Mouse (Mus musculus) ES-E14 (cell line): ENCODE results near the gene Vapa. TPM values are rescaled to one million over a fixed set of nuclear protein-coding genes. Genes with fewer than 3 reads are reported as not detected.

Experiments used
- DNase-seq: peaks from one replicate; pipeline ENCODE4 v3.0.0-alpha.2; 2013; ENCODE audit warnings: low read depth, low spot score
- H3K27ac ChIP-seq: 2 replicates; pipeline ENCODE4 v1.5.1; 2012; ENCODE audit warnings: low read depth, mild to moderate bottlenecking, low read length, moderate library complexity, mixed read lengths; ENCODE audit not compliant: poor library complexity, insufficient read depth, severe bottlenecking
- H3K36me3 ChIP-seq: 2 replicates; pipeline ENCODE4 v1.6.1; 2012; ENCODE audit warnings: mild to moderate bottlenecking, low read length, moderate library complexity, mixed read lengths; ENCODE audit not compliant: control insufficient read depth, poor library complexity, insufficient read depth, severe bottlenecking
- H3K4me1 ChIP-seq, 2 experiments: fragments of 150-350 bp in 1 of 2; sonication (generic) in 1 of 2; 2 replicates each; pipeline ENCODE4 v1.6.1; 2012; ENCODE audit warnings: low read length in 2 of 2, mild to moderate bottlenecking in 1 of 2, mixed read lengths in 1 of 2; ENCODE audit not compliant: control insufficient read depth in 2 of 2, insufficient read depth in 2 of 2, poor library complexity in 1 of 2
- H3K4me3 ChIP-seq, 2 experiments: fragments of 150-350 bp in 1 of 2; sonication (generic) in 1 of 2; 2 replicates each; pipeline ENCODE4 v1.5.1; 2012; ENCODE audit warnings: low read length in 2 of 2, low read depth in 1 of 2, mild to moderate bottlenecking in 1 of 2, mixed read lengths in 1 of 2; ENCODE audit not compliant: insufficient read depth in 1 of 2, poor library complexity in 1 of 2, severe bottlenecking in 1 of 2
- H3K9ac ChIP-seq: 2 replicates; pipeline ENCODE4 v1.6.1; 2012; ENCODE audit warnings: low read depth, mild to moderate bottlenecking, low read length, mixed read lengths; ENCODE audit not compliant: poor library complexity, insufficient read depth, severe bottlenecking
- H3K9me3 ChIP-seq: fragments of 150-350 bp; sonication (generic); 2 replicates; pipeline ENCODE4 v1.6.1; 2012; ENCODE audit warnings: low read depth, mild to moderate bottlenecking, low read length; ENCODE audit not compliant: control insufficient read depth, insufficient read depth
- CHD2 ChIP-seq: IDR thresholded peaks from 2 replicates; pipeline ENCODE4 v1.6.1; 2014; ENCODE audit warnings: mild to moderate bottlenecking, low read depth, low read length, inconsistent platforms
- HCFC1 ChIP-seq: IDR thresholded peaks from 2 replicates; pipeline ENCODE4 v1.6.1; 2012; ENCODE audit warnings: low read length, inconsistent platforms, borderline replicate concordance; ENCODE audit not compliant: insufficient read depth
- MAFK ChIP-seq: IDR thresholded peaks from 2 replicates; pipeline ENCODE4 v1.6.1; 2014; ENCODE audit warnings: mild to moderate bottlenecking, low read depth, low read length, inconsistent platforms; ENCODE audit not compliant: insufficient read depth
- ZC3H11A ChIP-seq: IDR thresholded peaks from 2 replicates; pipeline ENCODE4 v1.6.1; 2012; ENCODE audit warnings: low read depth, mild to moderate bottlenecking, inconsistent platforms, low read length, borderline replicate concordance
- ZNF384 ChIP-seq: IDR thresholded peaks from 2 replicates; pipeline ENCODE4 v1.6.1; 2012; ENCODE audit warnings: low read depth, low read length, inconsistent platforms
- in situ Hi-C, 2 experiments: fragments of 600-800 bp; cut with MboI; formaldehyde crosslinking; loops; one replicate each; pipeline ENCODE4 v1.15.1; 2025; ENCODE audit warnings: low sequenced_read_pairs in 2 of 2, inconsistent platforms in 1 of 2; ENCODE audit not compliant: unreplicated experiment in 2 of 2
- total RNA-seq: library from RNA; depleted of rRNA; stranded (reverse); fragments of 300-350 nt; gene quantifications from 2 replicates; pipeline ENCODE4 v1.2.3, GENCODE M21; 2012

Vapa gene
- total RNA-seq, 1 experiment = 78.0 TPM

- in situ Hi-C loops = no loop called here
- peak overlapping the region; percentile 98 for H3K9ac ChIP-seq
- peaks cover 12 to 13% of the 10 kb centered on the region in 2 experiments for H3K4me1 ChIP-seq
- no peak for DNase-seq
- H3K27ac ChIP-seq = peak overlapping the region; percentile 98
- H3K36me3 ChIP-seq = peaks cover 4% of the 10 kb centered on the region
- peak overlapping the region; percentile 97 for H3K4me3 ChIP-seq
- no peaks in the 10 kb centered on the region for H3K9me3 ChIP-seq
- no peak for TF ChIP-seq MAFK
- TF ChIP-seq ZC3H11A = no peak
- no peak for TF ChIP-seq CHD2
- no peak for TF ChIP-seq ZNF384
- TF ChIP-seq HCFC1 = no peak
Observed at GRCm38 (mm10) chr17:65612391-65613141, 789 bp downstream of the Vapa start.

GRCm38 (mm10) chr17:65611721-65612120 is 1.6 kb downstream of the Vapa start:
- Histone ChIP-seq H3K36me3 (peaks cover 4% of the 10 kb centered on the region), H3K4me1 (peaks cover 15 to 19% of the 10 kb centered on the region in 2 experiments), H3K4me3 (peak overlapping the region; percentile 97; a peak in 3 of 4 replicates), H3K9me3 (no peaks in the 10 kb centered on the region), H3K27ac (no peak overlapping the region), H3K9ac (no peak overlapping the region)
- in situ Hi-C loops = no loop called here
- TF ChIP-seq MAFK = no peak
- TF ChIP-seq ZC3H11A = no peak
- TF ChIP-seq ZNF384 = no peak
- no peak for TF ChIP-seq HCFC1
- no peak for TF ChIP-seq CHD2
- no peak for DNase-seq

GRCm38 (mm10) chr17:65608743-65609142 is 4.6 kb downstream of the Vapa start:
- peaks cover 13 to 14% of the 10 kb centered on the region in 2 experiments for H3K4me1 ChIP-seq
- no peak for TF ChIP-seq HCFC1
- TF ChIP-seq ZC3H11A = no peak
- TF ChIP-seq ZNF384 = no peak
- no peak for TF ChIP-seq CHD2
- no peak for TF ChIP-seq MAFK
- H3K9ac ChIP-seq = no peak overlapping the region
- peaks cover 4% of the 10 kb centered on the region for H3K36me3 ChIP-seq
- H3K9me3 ChIP-seq = no peaks in the 10 kb centered on the region
- H3K27ac ChIP-seq = no peak overlapping the region
- in situ Hi-C loops = no loop called here
- H3K4me3 ChIP-seq = no peak overlapping the region
- no peak for DNase-seq

GRCm38 (mm10) chr17:65608312-65608687 is 5.1 kb downstream of the Vapa start:
- no peak overlapping the region for H3K9ac ChIP-seq
- DNase-seq = no peak
- peaks cover 13 to 14% of the 10 kb centered on the region in 2 experiments for H3K4me1 ChIP-seq
- H3K9me3 ChIP-seq = no peaks in the 10 kb centered on the region
- no peak overlapping the region for H3K4me3 ChIP-seq
- peaks cover 4% of the 10 kb centered on the region for H3K36me3 ChIP-seq
- in situ Hi-C loops = no loop called here
- TF ChIP-seq ZC3H11A = no peak
- TF ChIP-seq HCFC1 = no peak
- TF ChIP-seq CHD2 = no peak
- TF ChIP-seq MAFK = no peak
- TF ChIP-seq ZNF384 = no peak
- H3K27ac ChIP-seq = no peak overlapping the region
